Mouse (Mus musculus): ENCODE data around the gene Ddhd1.

Gene Ddhd1

GRCm38 (mm10) chr14:45566066-45566937 lies 91.6 kb downstream of the Ddhd1 start:
- peak; percentile 69 for DNase-seq

- DNase-seq = peak; percentile 51
These were observed 92.5 kb downstream of the Ddhd1 start for GRCm38 (mm10) chr14:45565216-45566065.

- peak; percentile 17 for DNase-seq
These were observed 94.4 kb downstream of the Ddhd1 start for GRCm38 (mm10) chr14:45563577-45563976.

GRCm38 (mm10) chr14:45561681-45562080 lies 96.3 kb downstream of the Ddhd1 start:
- no peak for DNase-seq

GRCm38 (mm10) chr14:45559018-45559417 lies 98.9 kb downstream of the Ddhd1 start:
- DNase-seq = no peak

GRCm38 (mm10) chr14:45554336-45554735 lies 103.6 kb downstream of the Ddhd1 start:
- no peak for DNase-seq

- DNase-seq = peak; percentile 53
These were observed 104.1 kb downstream of the Ddhd1 start for GRCm38 (mm10) chr14:45553854-45554253.

GRCm38 (mm10) chr14:45552431-45552830 lies 105.5 kb downstream of the Ddhd1 start:
- DNase-seq = no peak

GRCm38 (mm10) chr14:45551121-45551768 lies 106.7 kb downstream of the Ddhd1 start:
- DNase-seq = no peak

- DNase-seq = peak; percentile 75
These were observed 107.8 kb downstream of the Ddhd1 start for GRCm38 (mm10) chr14:45550010-45550647.

- no peak for DNase-seq
These were observed 109.8 kb downstream of the Ddhd1 start for GRCm38 (mm10) chr14:45548118-45548517.

- DNase-seq = no peak
These were observed 113.0 kb downstream of the Ddhd1 start for GRCm38 (mm10) chr14:45544905-45545304.

- DNase-seq = no peak
These were observed 113.9 kb downstream of the Ddhd1 start for GRCm38 (mm10) chr14:45544026-45544425.

GRCm38 (mm10) chr14:45539659-45540468 lies 118.1 kb downstream of the Ddhd1 start:
- peak; percentile 87 for DNase-seq

All from kidney, postnatal 14 days (tissue).